In the genomic region with DNA sequence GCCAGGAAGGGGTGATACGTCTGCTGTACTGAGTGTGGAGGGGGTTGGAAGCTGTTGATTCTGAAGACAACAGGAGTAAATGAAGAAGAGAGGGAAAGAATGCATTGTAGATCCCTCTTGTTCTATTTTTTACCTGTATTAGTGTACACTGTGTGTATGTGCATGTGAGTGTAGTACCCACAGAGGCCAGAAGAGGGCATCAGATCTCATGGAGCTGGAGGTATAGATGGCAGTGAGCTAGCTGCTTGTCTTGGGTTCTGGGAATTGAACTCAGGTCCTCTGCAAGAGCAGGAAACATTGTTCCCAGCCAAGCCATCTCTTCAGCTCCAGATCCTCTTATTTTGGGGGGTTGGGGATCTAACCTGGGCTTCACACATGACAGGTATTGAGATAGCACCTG, we compare ENCODE assay signal across 15 mouse cellular contexts. TPM values are rescaled to one million over a fixed set of nuclear protein-coding genes. Genes with fewer than 3 reads are reported as not detected.
A peak's percentile ranks its signal among the peaks of the same experiment; 100 is the strongest.
DNase-seq lines count a peak whose midpoint lies in the region; ATAC-seq and TF ChIP-seq lines count a peak whose summit lies in the region.
"Had no signal": no experiment of that assay in that cellular context is flagged by ENCODE, and none has a peak within 500 bp of the region (broad histone marks: within the 10 kb centered on the region; RNA-seq: fewer than 3 reads in every experiment).

No protein-coding gene starts in this region.

- TF ChIP-seq CTCF in forebrain, postnatal 0 days (IDR thresholded peaks at IDR 0.05; ENCODE audit: low read depth) = peak; percentile 17; the same call in 1 of the 2 replicates
- peak; percentile 9; the same call in 1 of the 2 replicates for TF ChIP-seq CTCF in brain, embryonic 14.5 days (IDR thresholded peaks at IDR 0.05; ENCODE audit: borderline replicate concordance, extremely low read depth, insufficient read depth, insufficient read length)

- H3K27ac ChIP-seq in forebrain, postnatal 0 days (ENCODE audit: low read depth, low read length) = no peak overlapping the region
- no peak overlapping the region for H3K27ac ChIP-seq in forebrain, embryonic 12.5 days
- H3K27ac ChIP-seq in liver, embryonic 11.5 days (ENCODE audit: low read depth, low read length) = no peak overlapping the region
- H3K27ac ChIP-seq: hindbrain, embryonic 12.5 days had no signal

- no peak for TF ChIP-seq POLR2A in brain, embryonic 14.5 days (IDR thresholded peaks at IDR 0.05; ENCODE audit: borderline replicate concordance, extremely low read depth, insufficient read depth, insufficient read length, poor library complexity, severe bottlenecking)

- H3K9ac ChIP-seq in forebrain, postnatal 0 days = no peak overlapping the region
- H3K9ac ChIP-seq in forebrain, embryonic 12.5 days = no peak overlapping the region
- no peak overlapping the region for H3K9ac ChIP-seq in liver, embryonic 11.5 days (ENCODE audit: low read depth, low read length)
- H3K9ac ChIP-seq: hindbrain, embryonic 12.5 days had no signal

- WGBS in forebrain, postnatal 0 days = 100% methylated on average over 1 of the region's 1 CpGs
- WGBS in forebrain, embryonic 12.5 days = 95% methylated on average over 1 of the region's 1 CpGs
- 83% methylated on average over 1 of the region's 1 CpGs for WGBS in liver, embryonic 11.5 days

- no peak overlapping the region for H3K4me3 ChIP-seq in forebrain, postnatal 0 days (ENCODE audit: low read depth, low read length)
- no peak overlapping the region for H3K4me3 ChIP-seq in forebrain, embryonic 12.5 days (replicated peaks)
- H3K4me3 ChIP-seq in liver, embryonic 11.5 days (ENCODE audit: low read depth, low read length) = no peak overlapping the region
- H3K4me3 ChIP-seq: hindbrain, embryonic 12.5 days; myocyte had no signal

- no peak for ATAC-seq in forebrain, postnatal 0 days
- ATAC-seq in forebrain, embryonic 12.5 days (ENCODE audit: low FRiP score) = no peak
- ATAC-seq in liver, embryonic 11.5 days (replicated peaks; ENCODE audit: low FRiP score) = no peak

- no peaks in the 10 kb centered on the region for H3K36me3 ChIP-seq in forebrain, postnatal 0 days (ENCODE audit: insufficient read depth)
- no peaks in the 10 kb centered on the region for H3K36me3 ChIP-seq in forebrain, embryonic 12.5 days (replicated peaks)
- peaks cover 4% of the 10 kb centered on the region; the same call in 1 of the 2 replicates for H3K36me3 ChIP-seq in liver, embryonic 11.5 days (ENCODE audit: control insufficient read depth, insufficient read depth, low read length)
- H3K36me3 ChIP-seq: hindbrain, embryonic 12.5 days had no signal

- no peak overlapping the region for H3K4me2 ChIP-seq in forebrain, postnatal 0 days (ENCODE audit: low read depth)
- no peak overlapping the region for H3K4me2 ChIP-seq in forebrain, embryonic 12.5 days
- H3K4me2 ChIP-seq in liver, embryonic 11.5 days = no peak overlapping the region
- H3K4me2 ChIP-seq: hindbrain, embryonic 12.5 days had no signal

- H3K4me1 ChIP-seq in forebrain, postnatal 0 days (ENCODE audit: insufficient read depth) = no peaks in the 10 kb centered on the region
- H3K4me1 ChIP-seq in forebrain, embryonic 12.5 days = 0 out of 2 replicates have a peak, but pooled peaks cover 5% of the 10 kb centered on the region
- H3K4me1 ChIP-seq in liver, embryonic 11.5 days (replicated peaks; ENCODE audit: control insufficient read depth, insufficient read depth, low read length) = no peaks in the 10 kb centered on the region
- H3K4me1 ChIP-seq: hindbrain, embryonic 12.5 days had no signal

- intact Hi-C loops in left cerebral cortex, postnatal 10 days (cut with DNase I) = no loop called here

- no peaks in the 10 kb centered on the region for H3K27me3 ChIP-seq in forebrain, postnatal 0 days (ENCODE audit: insufficient read depth, low read length)
- no peaks in the 10 kb centered on the region for H3K27me3 ChIP-seq in forebrain, embryonic 12.5 days
- no peaks in the 10 kb centered on the region for H3K27me3 ChIP-seq in liver, embryonic 11.5 days (replicated peaks; ENCODE audit: control insufficient read depth, insufficient read depth, low read length)
- H3K27me3 ChIP-seq: hindbrain, embryonic 12.5 days had no signal

- no peaks in the 10 kb centered on the region for H3K9me3 ChIP-seq in forebrain, postnatal 0 days (ENCODE audit: low read length)
- H3K9me3 ChIP-seq in forebrain, embryonic 12.5 days = peaks cover 6% of the 10 kb centered on the region; the same call in 1 of the 2 replicates
- H3K9me3 ChIP-seq in liver, embryonic 11.5 days (ENCODE audit: control insufficient read depth, low read length) = 0 out of 2 replicates have a peak, but pooled peaks cover 2% of the 10 kb centered on the region
- H3K9me3 ChIP-seq: hindbrain, embryonic 12.5 days had no signal

- no peak for DNase-seq in forebrain, postnatal 0 days
- DNase-seq in liver = peak; percentile 18
- no peak for DNase-seq in liver, embryonic 11.5 days (ENCODE audit: low spot score)
- DNase-seq in CD4-positive helper T cell, adult 2 months (ENCODE audit: low read depth, low spot score) = peak; percentile 21
- DNase-seq in brain, embryonic 14.5 days (ENCODE audit: low read depth) = no peak
- no peak for DNase-seq in left cerebral cortex, postnatal 10 days (ENCODE audit: extremely low spot score in 1 of 2, low spot score in 2 of 2)
- no peak for DNase-seq in cerebellum, adult 9-11 months
- DNase-seq: cerebellum, adult 8-10 months; embryo, embryonic 11 days; gastrocnemius, postnatal 36 days; kidney, adult 8-10 months; lung, adult 18-20 months had no signal

RNA-seq across cellular contexts. Expression of a gene that starts 25.6 kb away (rescaled TPM):
- total RNA-seq in forebrain, postnatal 0 days (2014; rRNA removed) = 13.7 and 17.2 TPM in 2 replicates
- 13.1 and 17.0 TPM in 2 replicates for polyA plus RNA-seq in forebrain, postnatal 0 days (2015; fragmentation: Nextera tagmentation; extraction: Ambion mirVana)
- 11.7 and 14.4 TPM in 2 replicates for polyA plus RNA-seq in forebrain, embryonic 12.5 days (2016; fragmentation: Nextera tagmentation; extraction: Ambion mirVana)
- polyA plus RNA-seq in liver, embryonic 11.5 days (2014; fragmentation: Nextera tagmentation; extraction: Ambion mirVana) = 15.0 and 15.8 TPM in 2 replicates
- polyA plus RNA-seq in brain, embryonic 14.5 days (2012; rRNA removed) = 18.4 and 23.1 TPM in 2 replicates
- 10 to 100 TPM; 31.3 to 32.5 TPM for total RNA-seq in left cerebral cortex, postnatal 10 days (2021)

RNA-seq across cellular contexts. Expression of a gene that starts 40.9 kb away (rescaled TPM):
- 0.71 and 1.0 TPM in 2 replicates for total RNA-seq in forebrain, postnatal 0 days (2014; rRNA removed)
- polyA plus RNA-seq in forebrain, postnatal 0 days (2015; fragmentation: Nextera tagmentation; extraction: Ambion mirVana) = 0.82 and 1.5 TPM in 2 replicates
- 0.41 and 0.44 TPM in 2 replicates for polyA plus RNA-seq in forebrain, embryonic 12.5 days (2016; fragmentation: Nextera tagmentation; extraction: Ambion mirVana)
- polyA plus RNA-seq in liver, embryonic 11.5 days (2014; fragmentation: Nextera tagmentation; extraction: Ambion mirVana) = 0.41 and 0.55 TPM in 2 replicates
- polyA plus RNA-seq in brain, embryonic 14.5 days (2012; rRNA removed) = 0.36 and 0.42 TPM in 2 replicates
- total RNA-seq in left cerebral cortex, postnatal 10 days (2021) = under 1 TPM; 0.30 to 0.41 TPM

Comparison
In these comparisons a context has a peak if more than half of its experiments do, and no peak if none do; other contexts are left out.
1. DNase-seq: peak in liver (single experiment) and CD4-positive helper T cell, adult 2 months (single experiment); none in forebrain, postnatal 0 days (single experiment), liver, embryonic 11.5 days (single experiment), brain, embryonic 14.5 days (single experiment), left cerebral cortex, postnatal 10 days (0 of 2) and cerebellum, adult 9-11 months (single experiment).